Mouse (Mus musculus) ES-E14 (cell line): ENCODE results near the gene 6030458C11Rik. TPM values are rescaled to one million over a fixed set of nuclear protein-coding genes. Genes with fewer than 3 reads are reported as not detected.
"Not testable (repeated sequence)": the region's sequence is repeated elsewhere in the genome, so short reads cannot be mapped to it uniquely, and the experiment has no call there.

Experiments used
- DNase-seq: peaks from one replicate; pipeline ENCODE4 v3.0.0-alpha.2; 2013; ENCODE audit warnings: low read depth, low spot score
- H3K27ac ChIP-seq: 2 replicates; pipeline ENCODE4 v1.5.1; 2012; ENCODE audit warnings: low read depth, mild to moderate bottlenecking, low read length, moderate library complexity, mixed read lengths; ENCODE audit not compliant: poor library complexity, insufficient read depth, severe bottlenecking
- H3K36me3 ChIP-seq: 2 replicates; pipeline ENCODE4 v1.6.1; 2012; ENCODE audit warnings: mild to moderate bottlenecking, low read length, moderate library complexity, mixed read lengths; ENCODE audit not compliant: control insufficient read depth, poor library complexity, insufficient read depth, severe bottlenecking
- H3K4me1 ChIP-seq, 2 experiments: fragments of 150-350 bp in 1 of 2; sonication (generic) in 1 of 2; 2 replicates each; pipeline ENCODE4 v1.6.1; 2012; ENCODE audit warnings: low read length in 2 of 2, mild to moderate bottlenecking in 1 of 2, mixed read lengths in 1 of 2; ENCODE audit not compliant: control insufficient read depth in 2 of 2, insufficient read depth in 2 of 2, poor library complexity in 1 of 2
- H3K4me3 ChIP-seq, 2 experiments: fragments of 150-350 bp in 1 of 2; sonication (generic) in 1 of 2; 2 replicates each; pipeline ENCODE4 v1.5.1; 2012; ENCODE audit warnings: low read length in 2 of 2, low read depth in 1 of 2, mild to moderate bottlenecking in 1 of 2, mixed read lengths in 1 of 2; ENCODE audit not compliant: insufficient read depth in 1 of 2, poor library complexity in 1 of 2, severe bottlenecking in 1 of 2
- H3K9ac ChIP-seq: 2 replicates; pipeline ENCODE4 v1.6.1; 2012; ENCODE audit warnings: low read depth, mild to moderate bottlenecking, low read length, mixed read lengths; ENCODE audit not compliant: poor library complexity, insufficient read depth, severe bottlenecking
- H3K9me3 ChIP-seq: fragments of 150-350 bp; sonication (generic); 2 replicates; pipeline ENCODE4 v1.6.1; 2012; ENCODE audit warnings: low read depth, mild to moderate bottlenecking, low read length; ENCODE audit not compliant: control insufficient read depth, insufficient read depth
- CHD2 ChIP-seq: IDR thresholded peaks from 2 replicates; pipeline ENCODE4 v1.6.1; 2014; ENCODE audit warnings: mild to moderate bottlenecking, low read depth, low read length, inconsistent platforms
- HCFC1 ChIP-seq: IDR thresholded peaks from 2 replicates; pipeline ENCODE4 v1.6.1; 2012; ENCODE audit warnings: low read length, inconsistent platforms, borderline replicate concordance; ENCODE audit not compliant: insufficient read depth
- MAFK ChIP-seq: IDR thresholded peaks from 2 replicates; pipeline ENCODE4 v1.6.1; 2014; ENCODE audit warnings: mild to moderate bottlenecking, low read depth, low read length, inconsistent platforms; ENCODE audit not compliant: insufficient read depth
- ZC3H11A ChIP-seq: IDR thresholded peaks from 2 replicates; pipeline ENCODE4 v1.6.1; 2012; ENCODE audit warnings: low read depth, mild to moderate bottlenecking, inconsistent platforms, low read length, borderline replicate concordance
- ZNF384 ChIP-seq: IDR thresholded peaks from 2 replicates; pipeline ENCODE4 v1.6.1; 2012; ENCODE audit warnings: low read depth, low read length, inconsistent platforms
- in situ Hi-C, 2 experiments: fragments of 600-800 bp; cut with MboI; formaldehyde crosslinking; loops; one replicate each; pipeline ENCODE4 v1.15.1; 2025; ENCODE audit warnings: low sequenced_read_pairs in 2 of 2, inconsistent platforms in 1 of 2; ENCODE audit not compliant: unreplicated experiment in 2 of 2
- total RNA-seq: library from RNA; depleted of rRNA; stranded (reverse); fragments of 300-350 nt; gene quantifications from 2 replicates; pipeline ENCODE4 v1.2.3, GENCODE M21; 2012

6030458C11Rik gene
- total RNA-seq, 1 experiment, result 26.4 TPM

DNA sequence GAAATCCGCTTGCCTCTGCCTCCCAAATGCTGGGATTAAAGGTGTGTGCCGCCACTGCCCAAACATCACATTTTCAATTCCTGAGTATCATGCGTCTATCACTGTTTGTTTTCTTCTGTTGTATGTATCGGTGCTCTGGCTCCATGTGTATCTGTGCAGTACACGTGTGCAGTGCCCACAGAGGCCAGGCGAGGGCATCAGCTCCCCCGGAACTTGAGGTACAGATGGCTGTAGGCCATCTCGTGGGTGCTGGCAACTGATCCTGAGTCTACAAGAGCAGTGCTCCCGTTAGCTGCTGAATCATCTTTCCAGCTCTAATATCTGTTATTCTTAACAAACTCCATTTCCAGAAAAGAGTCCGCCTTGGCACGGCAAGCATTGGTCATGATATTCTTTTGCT is 11.8 kb downstream of the 6030458C11Rik start:
- TF ChIP-seq ZNF384 (no peak), MAFK (no peak), CHD2 (no peak), HCFC1 (no peak), ZC3H11A (no peak)
- peaks cover 51% of the 10 kb centered on the region for H3K36me3 ChIP-seq

DNA sequence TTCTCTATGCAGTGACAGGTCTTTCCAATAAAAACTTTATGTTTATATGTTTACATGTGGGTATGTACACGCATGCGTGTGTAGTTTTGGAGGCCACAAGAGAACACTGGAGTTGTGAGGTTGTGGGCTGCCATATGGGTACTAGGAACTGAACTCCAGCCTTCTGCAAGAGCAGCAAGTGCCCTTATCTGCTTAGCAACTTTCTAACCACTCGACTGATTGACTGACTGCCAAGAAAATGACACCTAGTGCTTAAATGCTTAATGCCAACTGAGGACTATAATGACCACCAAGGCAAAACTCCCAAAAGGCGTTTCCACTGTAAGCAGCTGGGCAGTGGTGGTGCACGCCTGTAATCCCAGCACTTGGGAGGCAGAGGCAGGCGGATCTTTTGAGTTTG is 15.1 kb downstream of the 6030458C11Rik start:
- Histone ChIP-seq H3K9ac (no peak overlapping the region), H3K9me3 (no peaks in the 10 kb centered on the region), H3K27ac (no peak overlapping the region), H3K36me3 (peaks cover 35% of the 10 kb centered on the region), H3K4me1 (no peaks in the 10 kb centered on the region), H3K4me3 (no peak overlapping the region)
- in situ Hi-C loops, result loop anchor here in 1 of 2 experiments (25.0 kb wide), 1 partner anchor 822 kb away; the partner anchor contains the start of gene Sub1
- DNase-seq, result no peak
- no peak for TF ChIP-seq ZC3H11A
- no peak for TF ChIP-seq HCFC1
- no peak for TF ChIP-seq CHD2
- no peak for TF ChIP-seq ZNF384
- no peak for TF ChIP-seq MAFK

More for the DNA sequence above, 11.8 kb downstream of the 6030458C11Rik start:
- no peak for DNase-seq
- H3K4me3 ChIP-seq, result peak overlapping the region in 1 of 2 experiments; percentile 33; a peak in 1 of 4 replicates
- in situ Hi-C loops, result loop anchor here in 1 of 2 experiments (25.0 kb wide), 1 partner anchor 825 kb away; the partner anchor contains the start of gene Sub1
- no peaks in the 10 kb centered on the region for H3K4me1 ChIP-seq
- H3K9ac ChIP-seq, result no peak overlapping the region
- H3K27ac ChIP-seq, result no peak overlapping the region
- H3K9me3 ChIP-seq, result no peaks in the 10 kb centered on the region

DNA sequence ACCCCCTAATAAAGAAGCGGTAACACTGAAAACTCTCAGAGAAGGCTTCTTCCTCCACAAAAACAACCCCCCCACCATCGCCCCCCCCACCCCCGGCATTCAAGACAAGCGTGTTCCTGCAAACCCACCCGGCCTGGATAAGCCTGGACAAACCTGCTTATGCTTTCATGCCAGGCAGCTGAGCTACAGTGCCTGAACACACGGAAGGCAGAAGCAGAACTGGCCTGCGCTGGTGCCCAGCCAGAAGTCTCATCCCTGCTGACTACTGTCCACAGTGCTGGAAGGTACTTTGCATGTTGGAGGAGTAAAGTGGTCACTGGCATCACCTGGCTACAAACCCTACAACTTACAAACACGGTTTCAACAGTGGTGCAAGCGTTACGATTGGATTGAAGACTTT is 17.4 kb downstream of the 6030458C11Rik start:
- in situ Hi-C loops, result loop anchor here in 1 of 2 experiments (25.0 kb wide), 1 partner anchor 820 kb away; the partner anchor contains the start of gene Sub1

DNA sequence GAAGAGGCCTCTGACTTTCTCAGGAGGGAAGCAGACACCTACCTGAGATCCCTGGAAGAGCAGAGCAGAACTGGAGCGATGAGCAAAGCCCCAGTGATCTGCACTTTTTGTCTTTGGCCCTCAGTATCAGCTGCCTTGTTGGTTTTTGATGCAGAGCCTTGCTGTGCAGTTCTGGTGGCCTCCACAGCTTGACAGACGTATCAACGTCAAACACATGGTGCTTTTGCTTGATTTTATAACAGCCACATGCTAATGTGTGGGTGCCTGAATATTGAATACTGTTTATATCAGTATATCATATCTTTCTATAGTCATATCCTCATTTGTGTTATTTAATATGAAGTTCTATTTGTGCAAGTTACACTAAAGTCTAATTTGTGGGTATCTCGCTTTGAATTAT is 19.4 kb downstream of the 6030458C11Rik start:
- Histone ChIP-seq H3K4me1 (no peaks in the 10 kb centered on the region), H3K36me3 (peaks cover 9% of the 10 kb centered on the region), H3K9me3 (no peaks in the 10 kb centered on the region), H3K27ac (no peak overlapping the region), H3K4me3 (no peak overlapping the region), H3K9ac (no peak overlapping the region)
- TF ChIP-seq ZC3H11A (no peak), CHD2 (no peak), MAFK (no peak), ZNF384 (no peak), HCFC1 (no peak)
- DNase-seq, result no peak
- in situ Hi-C loops, result loop anchor here in 1 of 2 experiments (25.0 kb wide), 1 partner anchor 818 kb away; the partner anchor contains the start of gene Sub1

More for the DNA sequence above, 17.4 kb downstream of the 6030458C11Rik start:
- Histone ChIP-seq H3K4me3 (no peak overlapping the region), H3K36me3 (peaks cover 25% of the 10 kb centered on the region), H3K9me3 (no peaks in the 10 kb centered on the region), H3K9ac (no peak overlapping the region), H3K4me1 (no peaks in the 10 kb centered on the region), H3K27ac (no peak overlapping the region; the same call in 1 of the 2 replicates)
- DNase-seq, result no peak
- TF ChIP-seq ZNF384 (no peak), ZC3H11A (no peak), MAFK (no peak), HCFC1 (no peak), CHD2 (no peak)

DNA sequence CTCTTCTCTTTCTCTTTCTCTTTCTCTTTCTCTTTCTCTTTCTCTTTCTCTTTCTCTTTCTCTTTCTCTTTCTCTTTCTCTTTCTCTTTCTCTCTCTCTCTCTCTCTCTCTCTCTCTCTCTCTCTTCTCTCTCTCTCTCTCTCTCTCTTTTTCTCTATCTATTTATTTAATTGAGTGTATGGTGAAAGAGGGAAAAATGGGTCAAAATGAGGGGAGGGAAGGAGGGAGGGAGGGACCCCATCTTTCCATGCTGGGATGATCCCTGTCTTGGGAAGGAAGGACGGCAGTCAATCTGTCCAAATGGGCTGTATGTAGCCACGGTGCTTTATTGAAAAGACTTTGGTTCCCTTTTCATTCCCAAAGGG is 23.3 kb downstream of the 6030458C11Rik start:
- H3K36me3 ChIP-seq, H3K4me1 ChIP-seq, DNase-seq, H3K27ac ChIP-seq, H3K4me3 ChIP-seq, H3K9me3 ChIP-seq, H3K9ac ChIP-seq: not testable (repeated sequence)
- in situ Hi-C loops, result loop anchor here in 1 of 2 experiments (25.0 kb wide), 1 partner anchor 814 kb away; the partner anchor contains the start of gene Sub1
